Mouse (Mus musculus) kidney, postnatal 14 days (tissue): Measurements from ENCODE around the gene Pi4k2b.

Experiments
- DNase-seq: peaks from one replicate; pipeline ENCODE4 v3.0.0; 2022; ENCODE audit warnings: mixed read lengths

Pi4k2b gene

GRCm38 (mm10) chr5:52782523-52783250 is 41.3 kb downstream of the Pi4k2b start:
- peak; percentile 89 for DNase-seq

DNA sequence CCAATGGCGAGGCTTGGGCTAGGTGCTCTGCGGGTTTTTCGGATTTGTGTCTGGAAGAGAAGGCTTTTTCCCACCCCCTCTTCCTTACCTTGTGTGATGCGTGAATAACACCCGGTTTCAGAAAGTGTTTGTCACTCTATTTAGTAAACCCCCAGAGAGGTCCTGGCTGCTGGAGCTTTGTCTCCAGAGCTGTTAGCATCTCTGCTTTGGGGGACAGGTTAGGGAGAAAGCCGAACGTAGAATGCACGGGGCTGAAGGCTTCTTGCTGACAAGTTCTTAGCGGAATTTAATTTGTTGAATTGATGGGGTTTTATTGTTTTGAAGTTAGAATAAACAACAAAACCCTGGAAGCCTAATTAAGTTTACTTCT is 41.9 kb downstream of the Pi4k2b start:
- DNase-seq, result no peak

GRCm38 (mm10) chr5:52783957-52784356 is 42.6 kb downstream of the Pi4k2b start:
- DNase-seq, result no peak

GRCm38 (mm10) chr5:52786556-52787322 is 45.4 kb downstream of the Pi4k2b start:
- DNase-seq, result no peak

- DNase-seq, result no peak
Observed at GRCm38 (mm10) chr5:52793230-52793629, 51.9 kb downstream of the Pi4k2b start.

- no peak for DNase-seq
Observed at GRCm38 (mm10) chr5:52794109-52794508, 52.7 kb downstream of the Pi4k2b start.

- no peak for DNase-seq
Observed at GRCm38 (mm10) chr5:52799274-52799985, 58.1 kb downstream of the Pi4k2b start.

DNA sequence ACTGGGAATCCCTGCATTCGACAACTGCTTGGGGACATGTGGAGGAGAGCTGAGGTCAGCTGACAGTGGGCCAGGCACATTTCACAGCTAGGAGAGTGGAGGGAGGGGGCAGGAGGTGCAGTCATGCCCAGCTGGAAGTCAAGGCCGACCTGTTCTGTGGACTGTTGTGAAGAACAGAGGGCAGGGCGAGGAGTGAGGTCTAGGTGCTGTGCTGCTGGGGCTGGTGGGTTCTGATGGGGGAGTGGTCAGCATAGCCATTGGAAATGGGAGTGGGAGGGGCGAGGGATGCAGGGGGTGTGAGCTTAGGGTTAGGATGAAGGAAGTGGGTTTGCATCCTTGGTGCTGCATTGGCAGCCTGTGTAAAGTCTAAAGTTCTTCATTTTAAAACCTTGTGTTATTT is 64.4 kb downstream of the Pi4k2b start:
- DNase-seq, result no peak

DNA sequence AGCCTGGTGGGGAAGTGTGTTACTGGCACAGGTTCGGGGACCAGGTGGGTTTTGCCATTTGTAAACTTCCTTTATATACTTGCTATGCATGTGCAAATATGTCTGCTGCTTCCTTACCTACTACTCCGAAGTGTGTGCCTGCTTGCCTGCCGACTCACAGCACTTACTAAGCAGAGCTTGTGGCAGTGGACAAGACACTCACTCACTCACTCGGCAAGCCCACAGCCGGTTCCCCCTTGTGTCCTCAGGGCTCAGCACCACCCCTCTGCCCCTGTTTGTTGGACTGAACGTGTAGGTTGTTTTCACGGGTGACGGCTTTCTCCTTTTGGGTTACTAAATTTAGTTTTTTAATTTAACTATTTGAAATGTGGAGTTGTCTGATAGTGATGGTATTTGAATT is 65.0 kb downstream of the Pi4k2b start:
- no peak for DNase-seq

GRCm38 (mm10) chr5:52807030-52807429 is 65.7 kb downstream of the Pi4k2b start:
- no peak for DNase-seq

DNA sequence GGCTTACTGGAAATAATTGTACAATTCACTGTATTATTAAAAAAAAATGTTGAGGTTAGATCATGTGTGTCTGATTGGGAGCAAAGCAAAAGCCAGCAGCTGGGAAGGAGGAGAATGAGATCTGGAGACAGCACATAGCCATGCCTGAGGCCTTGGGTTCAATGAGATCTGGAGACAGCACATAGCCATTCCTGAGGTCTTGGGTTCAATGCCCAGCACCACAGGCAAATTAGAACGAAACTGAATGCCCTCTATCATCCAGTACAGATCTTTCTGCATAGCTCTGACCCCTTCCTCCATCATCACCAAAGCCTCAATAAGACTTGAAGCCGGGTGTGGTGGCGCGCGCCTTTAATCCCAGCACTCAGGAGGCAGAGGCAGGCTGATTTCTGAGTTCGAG is 69.1 kb downstream of the Pi4k2b start:
- no peak for DNase-seq

- DNase-seq, result no peak
Observed at GRCm38 (mm10) chr5:52811056-52811455, 69.7 kb downstream of the Pi4k2b start.

DNA sequence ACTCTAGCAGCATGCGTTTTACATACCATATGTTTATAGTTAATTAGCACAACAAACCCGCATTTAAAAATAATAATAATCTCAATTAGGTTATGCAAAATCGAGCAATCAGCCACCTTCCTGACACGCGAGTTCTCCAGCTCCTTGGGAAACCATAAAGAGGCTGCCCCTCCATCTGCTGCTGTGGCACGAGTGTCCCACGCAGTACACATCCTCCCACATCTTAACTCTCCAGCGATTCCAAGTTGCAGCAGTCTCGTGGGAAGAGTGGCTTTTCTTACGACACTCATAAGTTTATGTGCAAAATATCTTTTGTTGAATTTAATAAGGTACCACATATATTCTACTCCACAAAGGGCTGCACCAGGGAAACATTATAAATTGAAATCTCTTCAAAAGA is 71.1 kb downstream of the Pi4k2b start:
- DNase-seq, result no peak

DNA sequence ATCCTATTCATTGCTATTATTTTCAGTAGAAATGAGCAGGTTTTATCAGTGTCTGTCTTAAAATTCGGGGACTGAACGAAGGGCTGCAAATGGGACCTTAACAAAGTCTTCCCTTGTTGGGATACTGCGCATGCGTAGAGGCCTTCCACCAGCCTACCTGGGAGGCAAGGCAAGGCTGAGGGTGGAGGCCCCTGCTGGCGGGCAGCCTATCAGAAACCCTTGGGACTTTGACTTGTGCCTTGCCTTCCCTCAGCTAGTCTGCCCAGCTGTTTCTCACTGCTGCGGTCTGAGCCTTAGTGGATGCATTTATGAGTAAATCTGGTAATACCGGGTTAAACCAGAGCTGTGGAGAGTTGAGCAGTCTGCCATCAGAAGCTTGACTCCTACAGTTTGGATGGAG is 71.9 kb downstream of the Pi4k2b start:
- DNase-seq, result no peak

- DNase-seq, result no peak
Observed at GRCm38 (mm10) chr5:52818676-52819075, 77.3 kb downstream of the Pi4k2b start.
